Mouse (Mus musculus) retina, embryonic 14.5 days (tissue): ENCODE results near the gene Rhd.
"Not testable (repeated sequence)": the region's sequence is repeated elsewhere in the genome, so short reads cannot be mapped to it uniquely, and the experiment has no call there.

Source experiments
- DNase-seq: peaks from one replicate; pipeline ENCODE4 v3.0.0-alpha.2; 2015; ENCODE audit warnings: low spot score

Rhd gene

GRCm38 (mm10) chr4:134863937-134864729 lies at the start of gene Rhd:
Gene Rhd (plus strand): TSS chr4:134864536.
- no peak for DNase-seq

- DNase-seq: no peak
Measured at GRCm38 (mm10) chr4:134817706-134818105, 46.6 kb upstream of the Rhd start.

GRCm38 (mm10) chr4:134821061-134821460 lies 43.3 kb upstream of the Rhd start:
- DNase-seq: no peak

GRCm38 (mm10) chr4:134823560-134823959 lies 40.8 kb upstream of the Rhd start:
- no peak for DNase-seq

- DNase-seq: not testable (repeated sequence)
Measured at GRCm38 (mm10) chr4:134825864-134826263, 38.5 kb upstream of the Rhd start.

- no peak for DNase-seq
Measured at GRCm38 (mm10) chr4:134826348-134826747, 38.0 kb upstream of the Rhd start.

- DNase-seq: no peak
Measured at GRCm38 (mm10) chr4:134827806-134828205, 36.5 kb upstream of the Rhd start.

GRCm38 (mm10) chr4:134831934-134832333 lies 32.4 kb upstream of the Rhd start:
- no peak for DNase-seq

GRCm38 (mm10) chr4:134835486-134835885 lies 28.9 kb upstream of the Rhd start:
- no peak for DNase-seq

GRCm38 (mm10) chr4:134838221-134838620 lies 26.1 kb upstream of the Rhd start:
- no peak for DNase-seq

- not testable (repeated sequence) for DNase-seq
Measured at GRCm38 (mm10) chr4:134838706-134839105, 25.6 kb upstream of the Rhd start.

GRCm38 (mm10) chr4:134840231-134840630 lies 24.1 kb upstream of the Rhd start:
- DNase-seq: no peak

GRCm38 (mm10) chr4:134843566-134843965 lies 20.8 kb upstream of the Rhd start:
- no peak for DNase-seq

- no peak for DNase-seq
Measured at GRCm38 (mm10) chr4:134847587-134847986, 16.7 kb upstream of the Rhd start.

GRCm38 (mm10) chr4:134850551-134850950 lies 13.8 kb upstream of the Rhd start:
- no peak for DNase-seq

GRCm38 (mm10) chr4:134851236-134851635 lies 13.1 kb upstream of the Rhd start:
- DNase-seq: no peak

- DNase-seq: peak; percentile 23
Measured at GRCm38 (mm10) chr4:134851876-134852275, 12.5 kb upstream of the Rhd start.

GRCm38 (mm10) chr4:134852438-134853255 lies 11.7 kb upstream of the Rhd start:
- peak; percentile 57 for DNase-seq

GRCm38 (mm10) chr4:134853259-134853636 lies 11.1 kb upstream of the Rhd start, which contains the start of gene Maco1:
Gene Maco1 (minus strand): TSS chr4:134853345.
- peak; percentile 98 for DNase-seq

GRCm38 (mm10) chr4:134853637-134854485 lies 10.5 kb upstream of the Rhd start:
- peak; percentile 94 for DNase-seq

GRCm38 (mm10) chr4:134855371-134855770 lies 9.0 kb upstream of the Rhd start:
- no peak for DNase-seq

GRCm38 (mm10) chr4:134856056-134856455 lies 8.3 kb upstream of the Rhd start:
- no peak for DNase-seq
